Mouse (Mus musculus) CH12.LX (cell line): ENCODE results near the gene Soat1. TPM values are rescaled to one million over a fixed set of nuclear protein-coding genes. Genes with fewer than 3 reads are reported as not detected.

Experiments
- DNase-seq: peaks from one replicate; pipeline ENCODE4 v3.0.0-alpha.2; 2013; ENCODE audit errors: extremely low read depth
- H3K27ac ChIP-seq: 2 replicates; pipeline ENCODE4 v1.5.1; 2012; ENCODE audit warnings: low read depth, mild to moderate bottlenecking, control low read depth, moderate library complexity; ENCODE audit not compliant: insufficient read depth
- H3K27me3 ChIP-seq: replicated peaks from 2 replicates; pipeline ENCODE3; 2012; ENCODE audit warnings: inconsistent platforms
- H3K36me3 ChIP-seq, 2 experiments: replicated peaks in 1 of 2; 2 replicates each; pipeline versions ENCODE3 to v1.6.1; 2012; ENCODE audit warnings: inconsistent platforms in 1 of 2, low read length in 1 of 2, mild to moderate bottlenecking in 1 of 2, mixed read lengths in 1 of 2, moderate library complexity in 1 of 2; ENCODE audit not compliant: control insufficient read depth in 1 of 2, insufficient read depth in 1 of 2
- H3K4me1 ChIP-seq, 2 experiments: 2 replicates each; pipeline ENCODE4 v1.6.1; 2012; ENCODE audit warnings: inconsistent platforms in 1 of 2, moderate library complexity in 1 of 2; ENCODE audit not compliant: insufficient read depth in 2 of 2, control insufficient read depth in 1 of 2
- H3K4me2 ChIP-seq: 2 replicates; pipeline ENCODE4 v1.6.1; 2012; ENCODE audit warnings: low read depth, mild to moderate bottlenecking, control low read depth; ENCODE audit not compliant: poor library complexity, insufficient read depth, severe bottlenecking
- H3K4me3 ChIP-seq, 3 experiments: fragments of 150-350 bp in 1 of 3; sonication (generic) in 1 of 3; replicated peaks in 1 of 3; 2 replicates each; pipeline versions ENCODE3 to v1.5.1; 2011 to 2012; ENCODE audit warnings: low read depth in 2 of 3, low read length in 2 of 3, mild to moderate bottlenecking in 2 of 3, moderate library complexity in 2 of 3, control low read depth in 1 of 3, improper control_type of control experiment in 1 of 3, inconsistent platforms in 1 of 3, mixed read lengths in 1 of 3; ENCODE audit not compliant: poor library complexity in 1 of 3
- H3K79me2 ChIP-seq: replicated peaks from 2 replicates; pipeline ENCODE4 v1.6.1; 2012; ENCODE audit warnings: mild to moderate bottlenecking, moderate library complexity; ENCODE audit not compliant: control insufficient read depth, poor library complexity, insufficient read depth, severe bottlenecking; ENCODE audit errors: extremely low read depth
- H3K9ac ChIP-seq: 2 replicates; pipeline ENCODE4 v1.6.1; 2012; ENCODE audit warnings: low read depth, mild to moderate bottlenecking, control low read depth, moderate library complexity; ENCODE audit not compliant: insufficient read depth
- H3K9me3 ChIP-seq: replicated peaks from 2 replicates; pipeline ENCODE3; 2012; ENCODE audit warnings: low read length, inconsistent platforms, mixed read lengths
- BHLHE40 ChIP-seq: IDR thresholded peaks from 2 replicates; pipeline ENCODE4 v1.6.1; 2011; ENCODE audit warnings: mild to moderate bottlenecking, low read depth, low read length, improper control_type of control experiment
- CHD1 ChIP-seq: IDR thresholded peaks from 2 replicates; pipeline ENCODE4 v1.6.1; 2012; ENCODE audit warnings: low read depth, low read length, improper control_type of control experiment, inconsistent platforms
- CHD2 ChIP-seq: IDR thresholded peaks from 2 replicates; pipeline ENCODE4 v1.6.1; 2011; ENCODE audit warnings: low read length, improper control_type of control experiment
- CTCF ChIP-seq, 2 experiments: IDR thresholded peaks in 1 of 2; conservative IDR thresholded peaks in 1 of 2; 2 replicates each; pipeline ENCODE4 v1.5.1; 2011 to 2012; ENCODE audit warnings: low read depth in 2 of 2, low read length in 2 of 2, improper control_type of control experiment in 1 of 2, inconsistent platforms in 1 of 2, mild to moderate bottlenecking in 1 of 2, moderate library complexity in 1 of 2
- ELF1 ChIP-seq: IDR thresholded peaks from 2 replicates; pipeline ENCODE4 v1.6.1; 2014; ENCODE audit warnings: low read depth, mild to moderate bottlenecking, inconsistent platforms, low read length, improper control_type of control experiment
- EP300 ChIP-seq: IDR thresholded peaks from 2 replicates; pipeline ENCODE4 v1.6.1; 2011; ENCODE audit warnings: low read length, improper control_type of control experiment
- ETS1 ChIP-seq: conservative IDR thresholded peaks from 2 replicates; pipeline ENCODE4 v1.6.1; 2012; ENCODE audit warnings: low read depth, mild to moderate bottlenecking, inconsistent platforms, low read length, improper control_type of control experiment, moderate library complexity
- HCFC1 ChIP-seq: IDR thresholded peaks from 2 replicates; pipeline ENCODE4 v1.6.1; 2012; ENCODE audit warnings: low read depth, mild to moderate bottlenecking, inconsistent platforms, low read length, improper control_type of control experiment
- JUND ChIP-seq: conservative IDR thresholded peaks from 2 replicates; pipeline ENCODE4 v1.6.1; 2011; ENCODE audit warnings: low read depth, low read length, improper control_type of control experiment
- KAT2A ChIP-seq: IDR thresholded peaks from 2 replicates; pipeline ENCODE4 v1.6.1; 2012; ENCODE audit warnings: low read length, improper control_type of control experiment, inconsistent platforms; ENCODE audit not compliant: insufficient replicate concordance
- MAFK ChIP-seq: IDR thresholded peaks from 2 replicates; pipeline ENCODE4 v1.6.1; 2011; ENCODE audit warnings: low read length, improper control_type of control experiment; ENCODE audit not compliant: insufficient replicate concordance
- MAX ChIP-seq: IDR thresholded peaks from 2 replicates; pipeline ENCODE4 v1.6.1; 2011; ENCODE audit warnings: low read length, improper control_type of control experiment
- MAZ ChIP-seq: IDR thresholded peaks from 2 replicates; pipeline ENCODE4 v1.6.1; 2012; ENCODE audit warnings: low read depth, mild to moderate bottlenecking, inconsistent platforms, low read length, improper control_type of control experiment, moderate library complexity
- MEF2A ChIP-seq: IDR thresholded peaks from 2 replicates; pipeline ENCODE4 v1.6.1; 2014; ENCODE audit warnings: low read depth, mild to moderate bottlenecking, inconsistent platforms, low read length, improper control_type of control experiment, borderline replicate concordance
- MXI1 ChIP-seq: IDR thresholded peaks from 2 replicates; pipeline ENCODE4 v1.6.1; 2011; ENCODE audit warnings: mild to moderate bottlenecking, low read depth, low read length, improper control_type of control experiment
- MYC ChIP-seq: IDR thresholded peaks from 2 replicates; pipeline ENCODE4 v1.6.1; 2011; ENCODE audit warnings: low read depth, mild to moderate bottlenecking, improper control_type of control experiment, low read length
- NELFE ChIP-seq: IDR thresholded peaks from 2 replicates; pipeline ENCODE4 v1.6.1; 2011; ENCODE audit warnings: low read depth, low read length, improper control_type of control experiment
- PAX5 ChIP-seq: IDR thresholded peaks from 2 replicates; pipeline ENCODE4 v1.6.1; 2012; ENCODE audit warnings: low read length, inconsistent platforms, mixed read lengths
- POLR2A ChIP-seq: IDR thresholded peaks from 2 replicates; pipeline ENCODE4 v1.6.1; 2011; ENCODE audit warnings: low read depth, mild to moderate bottlenecking, improper control_type of control experiment, low read length
- RAD21 ChIP-seq: IDR thresholded peaks from 2 replicates; pipeline ENCODE4 v1.6.1; 2011; ENCODE audit warnings: low read depth, mild to moderate bottlenecking, low read length, improper control_type of control experiment, moderate library complexity
- RCOR1 ChIP-seq: conservative IDR thresholded peaks from 2 replicates; pipeline ENCODE4 v1.6.1; 2012; ENCODE audit warnings: low read depth, mild to moderate bottlenecking, inconsistent platforms, low read length, improper control_type of control experiment
- SIN3A ChIP-seq: IDR thresholded peaks from 2 replicates; pipeline ENCODE4 v1.6.1; 2012; ENCODE audit warnings: low read length, improper control_type of control experiment, inconsistent platforms
- SMC3 ChIP-seq: IDR thresholded peaks from 2 replicates; pipeline ENCODE4 v1.6.1; 2011; ENCODE audit warnings: low read depth, low read length, improper control_type of control experiment
- TBP ChIP-seq: conservative IDR thresholded peaks from 2 replicates; pipeline ENCODE4 v1.6.1; 2011; ENCODE audit warnings: low read depth, low read length, improper control_type of control experiment
- TCF12 ChIP-seq: IDR thresholded peaks from 2 replicates; pipeline ENCODE4 v1.6.1; 2014; ENCODE audit warnings: low read depth, mild to moderate bottlenecking, inconsistent platforms, low read length, improper control_type of control experiment
- UBTF ChIP-seq: IDR thresholded peaks from 2 replicates; pipeline ENCODE4 v1.6.1; 2012; ENCODE audit warnings: low read depth, mild to moderate bottlenecking, inconsistent platforms, low read length, improper control_type of control experiment, moderate library complexity
- USF1 ChIP-seq: IDR thresholded peaks from 2 replicates; pipeline ENCODE4 v1.6.1; 2014; ENCODE audit warnings: low read depth, mild to moderate bottlenecking, inconsistent platforms, low read length, improper control_type of control experiment
- USF2 ChIP-seq: conservative IDR thresholded peaks from 2 replicates; pipeline ENCODE4 v1.6.1; 2011; ENCODE audit warnings: low read depth, low read length, improper control_type of control experiment
- ZC3H11A ChIP-seq: IDR thresholded peaks from 2 replicates; pipeline ENCODE4 v1.6.1; 2012; ENCODE audit warnings: low read depth, mild to moderate bottlenecking, inconsistent platforms, low read length, improper control_type of control experiment
- ZKSCAN1 ChIP-seq: IDR thresholded peaks from 2 replicates; pipeline ENCODE4 v1.6.1; 2012; ENCODE audit warnings: low read depth, inconsistent platforms, low read length, improper control_type of control experiment, borderline replicate concordance
- ZMIZ1 ChIP-seq: IDR thresholded peaks from 2 replicates; pipeline ENCODE4 v1.6.1; 2012; ENCODE audit warnings: low read depth, mild to moderate bottlenecking, inconsistent platforms, low read length, improper control_type of control experiment
- ZNF384 ChIP-seq: IDR thresholded peaks from 2 replicates; pipeline ENCODE4 v1.6.1; 2012; ENCODE audit warnings: low read depth, low read length, improper control_type of control experiment, inconsistent platforms
- dilution Hi-C: fragments of 300-500 bp; cut with MboI; formaldehyde crosslinking; loops from 2 replicates; pipeline ENCODE4 v1.14.3; 2020; ENCODE audit warnings: low sequenced_read_pairs; ENCODE audit not compliant: extremely low pct_unique_long_range_greater_than_20kb, extremely low pct_ligation_motif_present
- in situ Hi-C: fragments of 300-500 bp; cut with MboI; formaldehyde crosslinking; loops from 3 replicates; pipeline ENCODE4 v1.14.3; 2019; ENCODE audit warnings: low sequenced_read_pairs, low pct_ligation_motif_present, low pct_unique_long_range_greater_than_20kb, mixed read lengths
- polyA plus RNA-seq: library from polyadenylated mRNA; unstranded; fragments of >175 nt; gene quantifications from 2 replicates; pipeline ENCODE4 v1.2.1, GENCODE M21; 2012; ENCODE audit warnings: low read depth; ENCODE audit not compliant: insufficient read length
- total RNA-seq, 2 experiments: library from RNA; depleted of rRNA; stranded (reverse); fragments of 300-350 nt in 1 of 2; fragments of >200 nt in 1 of 2; gene quantifications; 2 replicates each; pipeline ENCODE4 v1.2.3; 2012 to 2014

Soat1 gene
- total and polyA plus RNA-seq, 3 experiments: 8.6 to 13.5 (median 10.3) TPM

GRCm38 (mm10) chr1:156437726-156438125 lies 36.4 kb downstream of the Soat1 start:
- Histone ChIP-seq H3K27ac (peak overlapping the region; percentile 67), H3K79me2 (no peaks in the 10 kb centered on the region), H3K9me3 (no peaks in the 10 kb centered on the region), H3K4me1 (peaks cover 11 to 22% of the 10 kb centered on the region in 2 experiments), H3K9ac (no peak overlapping the region), H3K4me2 (peak overlapping the region; percentile 61), H3K4me3 (peak overlapping the region in 1 of 3 experiments; percentile 29), H3K27me3 (no peaks in the 10 kb centered on the region), H3K36me3 (peaks cover 6 to 35% of the 10 kb centered on the region in 2 experiments)
- dilution Hi-C loops: no loop called here
- in situ Hi-C loops: no loop called here
- TF ChIP-seq NELFE (no peak), SIN3A (no peak), KAT2A (no peak), MXI1 (peak; percentile 21; the same call in 1 of the 2 replicates), MEF2A (no peak), JUND (no peak), USF2 (no peak), CHD1 (0 out of 2 replicates have a peak, but pooled peaks have one; percentile 5), HCFC1 (no peak)
- DNase-seq: peak; percentile 33

DNA sequence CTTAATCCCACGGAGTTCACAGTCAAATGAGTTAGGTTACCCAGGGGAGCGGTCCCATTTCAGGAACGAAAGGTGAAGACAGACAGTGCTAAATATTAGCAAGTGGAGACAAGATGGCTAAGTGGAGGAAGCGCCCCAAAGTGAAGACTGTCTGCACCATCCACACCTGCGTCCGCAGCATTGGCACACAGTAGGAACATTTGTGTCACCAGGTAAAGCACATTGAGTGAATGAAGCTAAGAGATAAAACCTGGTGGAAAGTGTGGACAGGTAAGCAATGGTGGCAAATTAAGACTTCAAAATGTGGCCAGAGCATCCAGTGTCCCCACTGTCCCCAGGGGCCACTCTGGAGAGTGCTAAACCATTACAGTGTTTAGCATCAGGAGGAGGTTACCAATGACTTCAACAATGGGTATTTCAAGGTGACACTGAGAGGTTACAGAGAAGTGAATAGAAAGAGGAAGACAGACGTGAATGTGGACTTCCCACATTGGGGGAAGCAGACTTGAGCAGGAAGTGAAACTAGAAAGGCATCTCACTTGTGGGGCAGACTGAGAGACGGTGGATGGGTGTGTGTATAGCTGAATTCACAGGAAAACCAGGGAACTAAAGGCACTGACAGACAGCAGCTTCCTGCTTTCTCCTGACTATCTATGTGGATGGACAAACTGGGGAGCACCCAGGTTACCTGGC lies 37.0 kb downstream of the Soat1 start:
- Histone ChIP-seq H3K4me3 (peak overlapping the region in 1 of 3 experiments; percentile 29), H3K4me2 (peak overlapping the region; percentile 61), H3K36me3 (peaks cover 6 to 39% of the 10 kb centered on the region in 2 experiments), H3K79me2 (no peaks in the 10 kb centered on the region), H3K27me3 (no peaks in the 10 kb centered on the region), H3K27ac (peak overlapping the region; percentile 67), H3K4me1 (peaks cover 10 to 22% of the 10 kb centered on the region in 2 experiments), H3K9ac (no peak overlapping the region), H3K9me3 (no peaks in the 10 kb centered on the region)
- peak; percentile 84 for DNase-seq
- dilution Hi-C loops (no loop called here), in situ Hi-C loops (no loop called here)
- TF ChIP-seq USF2 (no peak), KAT2A (no peak), POLR2A (no peak), EP300 (peak; percentile 91), SIN3A (no peak; the same call in 1 of the 2 replicates), ZMIZ1 (no peak), PAX5 (no peak), TBP (no peak), BHLHE40 (peak; percentile 65), RAD21 (no peak), SMC3 (no peak), CHD2 (peak; percentile 62), ETS1 (0 out of 2 replicates have a peak, but pooled peaks have one; percentile 34), RCOR1 (no peak), MAZ (no peak), MAX (peak; percentile 40; the same call in 1 of the 2 replicates), TCF12 (peak; percentile 62; the same call in 1 of the 2 replicates), CTCF (conservative IDR thresholded peaks at IDR 0.05 in 1 of 2, IDR thresholded peaks at IDR 0.05 in 1 of 2; ENCODE audit: low read depth in 2 of 2, low read length in 2 of 2) (no peak), ZNF384 (no peak), ZC3H11A (no peak), ELF1 (peak; percentile 76), MAFK (no peak), MXI1 (no peak), ZKSCAN1 (peak; percentile 69), MYC (0 out of 2 replicates have a peak, but pooled peaks have one; percentile 12), USF1 (no peak), UBTF (no peak)
